Mouse (Mus musculus) spleen, postnatal 0 days (tissue): ENCODE data around the gene Catsper1. TPM values are rescaled to one million over a fixed set of nuclear protein-coding genes. Genes with fewer than 3 reads are reported as not detected.

Experiments
- polyA plus RNA-seq: library from polyadenylated mRNA; unstranded; fragments of >200 nt; fragmentation: Nextera tagmentation; extraction: Ambion mirVana; gene quantifications from 2 replicates; pipeline ENCODE4 v1.2.1, GENCODE M21; 2015

Catsper1 gene
- polyA plus RNA-seq = not detected in 2 replicates

DNA sequence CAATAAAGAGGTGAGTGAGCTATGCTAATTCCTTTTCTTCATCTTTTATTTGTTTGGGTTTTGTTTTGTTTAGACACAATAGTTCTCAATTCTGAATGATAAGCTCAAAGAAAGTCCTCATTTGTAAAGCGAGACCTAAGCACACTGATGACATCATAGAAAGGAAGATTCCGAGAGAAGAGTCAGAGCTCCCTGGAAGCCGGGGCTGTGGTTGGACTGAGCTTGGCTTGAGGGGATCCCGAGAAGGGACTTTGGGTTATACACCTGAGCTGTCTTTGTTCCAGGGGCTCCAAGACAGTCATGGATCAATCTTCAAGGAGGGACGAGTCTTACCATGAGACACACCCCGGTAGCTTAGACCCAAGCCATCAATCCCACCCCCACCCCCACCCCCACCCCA is at the start of gene Catsper1:
Gene Catsper1 (plus strand): TSS at position 301 of the 400 bp plus-strand sequence.

DNA sequence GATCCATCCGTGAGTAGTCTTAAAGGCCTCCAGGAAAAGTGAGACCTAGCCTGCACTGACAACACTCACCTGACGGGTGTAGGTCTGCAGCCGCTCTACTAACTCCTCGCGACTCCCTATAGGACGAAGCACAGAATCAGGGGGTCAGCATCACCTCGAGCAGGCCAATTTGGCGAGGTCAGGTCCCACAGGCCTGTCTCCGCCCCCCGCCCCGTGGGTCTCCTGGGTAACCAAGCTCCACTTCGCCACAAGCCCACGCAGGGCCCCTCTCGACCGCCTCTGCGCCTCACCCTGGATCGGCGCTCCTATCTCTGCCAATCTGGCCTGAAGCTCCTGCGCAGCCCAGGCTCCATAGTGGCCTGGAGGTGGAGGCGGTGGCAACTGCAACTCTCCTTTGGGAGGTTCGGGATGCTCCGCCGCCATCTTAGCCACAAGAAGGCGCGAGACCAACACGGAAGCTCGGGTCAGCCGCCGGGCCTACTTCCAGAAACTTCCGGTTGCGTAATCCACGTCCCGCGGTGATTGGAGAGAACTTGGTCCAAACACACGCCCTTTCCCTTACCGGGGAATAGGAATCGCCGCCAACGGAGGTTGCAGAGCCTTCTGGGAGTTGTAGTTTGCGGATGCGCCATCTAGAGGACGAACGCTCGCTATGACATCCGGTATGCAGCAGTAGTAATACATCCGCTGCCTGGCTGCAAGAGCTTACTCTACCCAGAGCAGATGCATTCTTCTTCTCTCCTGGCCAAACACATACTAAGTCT is 40.4 kb upstream of the Catsper1 start, which contains the start of gene Sf3b2:
Gene Sf3b2 (minus strand): TSS at position 484 of the 764 bp plus-strand sequence.

DNA sequence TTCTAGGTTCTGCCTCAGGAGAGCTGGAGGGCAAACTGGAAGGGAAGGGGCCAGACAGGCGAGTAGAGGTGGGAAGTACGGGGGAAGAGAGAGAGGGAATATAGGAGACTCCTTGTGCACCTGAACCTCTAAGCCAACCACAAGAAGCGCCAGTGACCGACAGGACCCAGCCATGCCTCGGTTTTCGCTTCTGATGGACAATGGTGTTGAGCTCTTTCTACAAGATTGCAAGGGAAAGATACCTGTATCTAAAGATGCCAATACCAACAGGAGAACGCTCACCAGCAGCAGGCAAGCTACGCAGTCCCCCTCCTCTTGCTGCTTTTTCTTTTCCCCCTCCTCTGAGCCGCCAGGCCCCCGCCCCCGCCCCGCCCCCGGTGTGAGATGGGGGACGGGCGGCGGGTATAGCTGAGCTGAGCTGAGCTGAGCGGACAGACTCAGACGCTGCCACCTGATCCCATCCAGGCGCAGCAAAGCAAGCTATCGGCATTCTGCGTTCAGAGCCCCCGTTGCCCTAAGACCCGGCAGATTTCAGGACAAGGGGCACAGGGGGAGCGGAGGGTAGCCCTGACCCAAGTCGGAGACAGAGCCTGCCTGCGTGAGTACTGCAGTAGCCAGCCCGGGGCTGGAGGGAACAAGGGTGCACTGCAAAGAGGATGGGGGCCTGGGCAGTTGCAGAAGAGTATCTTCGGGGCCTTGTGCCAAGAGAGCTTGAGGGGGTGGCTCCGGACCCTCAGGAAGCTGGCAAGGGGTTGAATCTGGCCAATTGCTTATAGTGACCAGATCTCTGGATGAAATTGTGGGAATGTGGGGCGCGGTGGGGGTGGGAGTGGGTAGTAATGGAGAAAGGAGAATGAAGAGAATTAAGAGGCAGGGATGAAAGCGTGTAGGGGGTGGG is 37.4 kb upstream of the Catsper1 start, which contains the start of gene Gal3st3:
Gene Gal3st3 (plus strand): TSS at position 429 of the 898 bp plus-strand sequence.

DNA sequence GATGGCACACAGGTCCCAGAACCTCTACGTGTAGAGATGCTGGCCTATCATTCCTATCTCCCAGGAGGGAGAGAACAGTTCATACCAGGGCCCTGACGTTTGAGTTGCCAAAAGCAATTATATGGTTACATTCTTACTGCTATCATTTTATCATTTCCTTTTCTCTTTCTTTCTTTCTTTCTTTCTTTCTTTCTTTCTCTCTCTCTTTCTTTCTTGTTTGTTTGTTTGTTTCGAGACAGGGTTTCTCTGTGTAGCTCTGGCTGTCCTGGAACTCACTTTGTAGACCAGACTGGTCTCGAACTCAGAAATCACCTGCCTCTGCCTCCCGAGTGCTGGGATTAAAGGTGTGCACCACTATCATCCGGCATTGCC is 13.9 kb downstream of the Catsper1 start, which contains the start of gene Cst6:
Gene Cst6 (minus strand): TSS at position 73 of the 372 bp plus-strand sequence.

DNA sequence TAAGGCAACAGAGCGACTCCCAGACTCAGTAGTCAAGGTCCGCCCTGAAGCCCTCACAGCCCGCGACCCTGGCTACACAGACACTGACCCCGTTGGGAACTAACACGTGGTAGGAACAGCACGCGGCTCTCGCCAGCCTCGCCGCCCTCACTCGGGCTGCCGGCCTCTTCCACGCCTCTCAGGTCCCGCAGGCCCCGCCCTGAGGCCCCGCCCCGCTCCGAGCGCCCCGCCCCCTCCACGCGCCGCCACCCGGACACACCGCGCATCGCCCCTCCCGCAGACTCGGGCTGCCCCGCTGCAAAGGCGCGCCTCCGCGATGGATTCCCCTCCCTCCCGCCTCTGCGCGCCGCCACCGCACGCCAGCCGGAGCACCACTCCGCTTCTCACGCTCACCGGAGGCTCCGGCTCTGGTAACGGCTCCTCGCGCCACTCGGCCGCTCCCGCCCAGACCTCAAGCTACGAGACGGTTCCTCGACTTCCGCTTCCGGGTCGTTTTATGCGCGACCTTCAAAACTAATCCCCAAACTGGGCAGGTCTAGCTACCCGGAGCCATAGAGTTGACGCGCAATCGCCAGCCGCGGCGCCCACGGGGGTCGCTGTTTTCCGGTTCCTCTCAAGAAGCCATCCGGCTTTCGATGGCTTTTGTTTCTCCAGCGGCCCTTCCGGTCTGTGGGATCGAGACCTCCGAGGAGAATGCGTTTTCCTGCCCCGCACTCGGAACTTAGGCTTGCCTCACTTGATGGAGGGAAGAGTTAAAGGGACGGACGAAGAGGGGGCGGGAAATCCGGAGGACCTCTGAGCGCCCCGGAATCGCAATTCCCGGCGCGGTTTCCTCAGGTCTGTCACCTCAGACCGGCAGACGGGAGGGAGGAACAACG is 30.9 kb downstream of the Catsper1 start, which contains the start of gene Eif1ad:
Gene Eif1ad (plus strand): TSS at position 567 of the 878 bp plus-strand sequence.

DNA sequence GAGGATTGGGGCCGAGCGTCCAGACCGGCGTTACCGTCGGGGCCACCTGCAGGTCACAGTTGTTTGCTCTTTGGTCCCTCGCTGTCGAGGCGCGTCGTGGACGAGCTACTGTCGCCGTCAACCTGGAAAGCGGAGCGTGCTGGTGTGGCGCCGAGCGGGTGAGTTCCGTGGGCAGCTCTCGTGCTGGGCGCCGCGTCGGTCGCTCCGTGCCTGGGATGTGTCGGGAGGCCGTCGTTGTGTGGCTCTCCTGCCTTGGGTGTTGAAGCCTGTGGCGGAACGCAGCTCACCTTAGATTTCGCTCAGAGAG is 31.5 kb downstream of the Catsper1 start, which contains the start of gene Banf1:
Gene Banf1 (minus strand): TSS at position 116 of the 307 bp plus-strand sequence.

DNA sequence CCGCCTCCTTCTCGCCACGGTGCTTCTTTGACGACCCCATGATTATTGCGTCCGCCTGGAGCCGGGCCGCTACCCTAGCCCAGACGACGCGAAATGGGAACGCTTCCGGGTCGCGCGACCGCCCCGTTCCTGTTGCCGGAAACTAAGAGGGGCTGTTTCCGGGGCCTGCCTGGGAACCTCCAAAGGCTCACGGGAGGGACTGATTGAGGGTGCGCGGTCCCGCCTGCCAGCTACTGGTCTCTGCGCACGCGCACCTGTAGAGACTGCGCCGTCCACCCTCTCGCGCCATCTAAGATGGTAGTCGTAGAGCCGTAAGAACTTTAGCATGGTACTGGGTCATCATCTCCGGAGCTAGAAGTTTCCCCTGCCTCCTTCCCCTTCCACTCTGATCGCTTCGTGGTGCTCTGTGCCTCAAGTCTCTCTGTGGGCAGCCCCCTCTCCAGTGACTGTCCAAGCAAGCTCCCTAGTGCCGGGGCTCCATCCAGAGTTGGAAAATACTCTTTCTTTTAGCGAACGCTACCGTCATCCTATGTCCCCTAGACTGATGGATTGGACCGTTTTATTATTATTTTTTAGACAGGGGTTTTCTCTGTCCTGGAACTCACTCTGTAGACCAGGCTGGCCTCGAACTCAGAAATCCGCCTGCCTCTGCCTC is 53.2 kb downstream of the Catsper1 start, which contains the start of gene Sart1:
Gene Sart1 (minus strand): TSS at position 116 of the 655 bp plus-strand sequence.

Other genes with a start within 250 kb of the Catsper1 start
- gene Yif1a, start 247.2 kb upstream of the Catsper1 start, polyA plus RNA-seq = 43.9 and 51.8 TPM in 2 replicates
- 0.78 and 0.99 TPM in 2 replicates for gene Cnih2, start 237.2 kb upstream of the Catsper1 start, polyA plus RNA-seq
- 88.0 and 103 TPM in 2 replicates for gene Rab1b, start 228.7 kb upstream of the Catsper1 start, polyA plus RNA-seq
- gene Klc2, start 217.2 kb upstream of the Catsper1 start, polyA plus RNA-seq = 2.9 and 4.6 TPM in 2 replicates
- 9.6 and 10.2 TPM in 2 replicates for gene Pacs1, start 62.6 kb upstream of the Catsper1 start, polyA plus RNA-seq
- 172 and 197 TPM in 2 replicates for gene Sf3b2, start 40.3 kb upstream of the Catsper1 start, polyA plus RNA-seq
- gene Gal3st3, start 37.4 kb upstream of the Catsper1 start, polyA plus RNA-seq = 0.10 and 0.27 TPM in 2 replicates
- 0.51 and 0.99 TPM in 2 replicates for gene Cst6, start 13.8 kb downstream of the Catsper1 start, polyA plus RNA-seq
- gene Eif1ad, start 31.0 kb downstream of the Catsper1 start, polyA plus RNA-seq = 39.3 and 43.4 TPM in 2 replicates
- gene Banf1, start 31.4 kb downstream of the Catsper1 start, polyA plus RNA-seq = 304 and 334 TPM in 2 replicates
- 51.2 and 52.4 TPM in 2 replicates for gene Sart1, start 53.0 kb downstream of the Catsper1 start, polyA plus RNA-seq
- 0.19 and 0.29 TPM in 2 replicates for gene Tsga10ip, start 66.8 kb downstream of the Catsper1 start, polyA plus RNA-seq
- gene Drap1, start 89.2 kb downstream of the Catsper1 start, polyA plus RNA-seq = 130 and 141 TPM in 2 replicates
- gene AI837181, start 89.4 kb downstream of the Catsper1 start, polyA plus RNA-seq = 25.6 and 28.8 TPM in 2 replicates
- gene Fosl1, start 111.8 kb downstream of the Catsper1 start, polyA plus RNA-seq = not detected in 2 replicates
- gene Ccdc85b, start 122.2 kb downstream of the Catsper1 start, polyA plus RNA-seq = 5.3 and 6.5 TPM in 2 replicates
- 55.0 and 60.8 TPM in 2 replicates for gene Fibp, start 124.9 kb downstream of the Catsper1 start, polyA plus RNA-seq
- 4.3 and 6.1 TPM in 2 replicates for gene Ctsw, start 132.8 kb downstream of the Catsper1 start, polyA plus RNA-seq
- gene Efemp2, start 138.2 kb downstream of the Catsper1 start, polyA plus RNA-seq = 30.8 and 37.7 TPM in 2 replicates
- gene Mus81, start 152.7 kb downstream of the Catsper1 start, polyA plus RNA-seq = 19.9 and 21.2 TPM in 2 replicates
- 1,515 and 1,595 TPM in 2 replicates for gene Cfl1, start 154.7 kb downstream of the Catsper1 start, polyA plus RNA-seq
- 0.19 and 0.21 TPM in 2 replicates for gene 1700020D05Rik, start 168.0 kb downstream of the Catsper1 start, polyA plus RNA-seq
- 7.8 and 7.9 TPM in 2 replicates for gene Snx32, start 174.8 kb downstream of the Catsper1 start, polyA plus RNA-seq
- gene Ovol1, start 224.9 kb downstream of the Catsper1 start, polyA plus RNA-seq = 0.07 TPM in 1 of 2 replicates, not detected in the other
- 4.7 and 5.9 TPM in 2 replicates for gene Ap5b1, start 232.3 kb downstream of the Catsper1 start, polyA plus RNA-seq